Mouse (Mus musculus) ovary, adult 18-20 months (tissue): ENCODE measurements around the gene Galt.
A peak's percentile ranks its signal among the peaks of the same experiment; 100 is the strongest.

Experiments used
- DNase-seq: peaks from one replicate; pipeline ENCODE4 v3.0.0; 2022; ENCODE audit warnings: low spot score, mixed read lengths

Galt gene

DNA sequence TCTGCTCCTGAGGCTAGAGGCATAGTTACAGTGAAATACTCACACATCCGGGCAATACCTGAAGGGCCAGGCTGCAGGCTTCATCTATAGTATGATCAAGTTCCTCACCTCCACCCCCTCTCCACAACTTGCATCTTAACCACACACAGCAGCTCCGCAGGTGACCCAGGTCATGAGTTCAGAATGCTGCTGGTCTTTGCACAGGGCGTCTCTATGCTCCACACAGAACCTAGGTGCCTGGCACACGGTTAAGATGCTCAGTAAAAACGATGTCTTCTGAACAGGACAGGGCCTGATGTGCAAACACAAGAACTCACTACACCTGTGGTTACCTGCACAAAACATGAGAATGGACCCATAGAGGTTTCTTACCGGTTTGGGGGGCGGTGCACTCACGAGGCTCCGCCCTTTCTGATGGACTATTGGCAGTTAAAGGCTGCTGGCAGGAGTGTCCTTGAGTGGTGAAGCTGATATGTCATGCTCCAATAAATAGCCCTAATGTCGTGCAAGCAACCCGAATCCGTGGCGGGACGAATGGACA lies at the start of gene Galt:
Galt (plus strand) TSS at position 432 of the 541 bp plus-strand sequence.
- DNase-seq = peak; percentile 55

DNA sequence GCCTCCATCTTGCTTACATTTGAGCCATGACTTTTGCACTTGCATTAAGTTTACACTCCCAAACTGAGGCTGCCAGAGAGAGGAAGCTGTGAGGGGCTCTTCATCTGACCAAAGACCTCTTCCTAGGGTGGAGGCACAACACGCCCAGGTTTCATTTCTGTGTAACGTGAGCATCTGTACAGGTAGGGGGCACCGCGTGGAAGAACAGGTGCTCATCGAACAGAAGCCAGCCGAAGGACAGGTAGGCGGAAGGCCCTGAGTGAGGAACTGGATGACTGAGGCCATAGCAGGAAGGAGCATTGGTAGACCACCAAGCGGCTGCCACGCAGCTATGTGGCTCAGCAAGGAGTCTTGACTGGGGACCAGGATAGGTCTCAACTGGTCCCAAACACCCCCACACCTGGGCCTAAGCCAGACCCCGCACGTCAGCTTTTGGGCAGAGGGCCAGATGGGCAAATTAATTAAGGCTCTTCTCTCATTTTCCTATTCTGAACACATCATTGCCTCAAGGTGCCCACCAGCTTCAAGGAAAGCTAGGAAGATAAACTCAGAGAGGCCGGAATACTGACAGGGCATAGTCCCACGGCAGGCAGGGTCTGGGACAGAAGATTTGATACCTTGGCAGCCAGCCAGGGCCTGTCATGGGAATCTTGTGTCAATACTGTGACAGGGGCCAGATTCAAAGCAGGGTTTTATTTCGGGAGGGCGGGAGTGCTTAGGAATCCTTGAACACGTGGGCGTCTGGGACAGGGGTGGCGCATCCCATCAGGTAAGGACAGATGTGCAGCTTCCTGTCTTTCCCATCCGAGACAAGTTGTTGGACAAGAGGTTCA lies 48.9 kb upstream of the Galt start:
- DNase-seq = no peak

DNA sequence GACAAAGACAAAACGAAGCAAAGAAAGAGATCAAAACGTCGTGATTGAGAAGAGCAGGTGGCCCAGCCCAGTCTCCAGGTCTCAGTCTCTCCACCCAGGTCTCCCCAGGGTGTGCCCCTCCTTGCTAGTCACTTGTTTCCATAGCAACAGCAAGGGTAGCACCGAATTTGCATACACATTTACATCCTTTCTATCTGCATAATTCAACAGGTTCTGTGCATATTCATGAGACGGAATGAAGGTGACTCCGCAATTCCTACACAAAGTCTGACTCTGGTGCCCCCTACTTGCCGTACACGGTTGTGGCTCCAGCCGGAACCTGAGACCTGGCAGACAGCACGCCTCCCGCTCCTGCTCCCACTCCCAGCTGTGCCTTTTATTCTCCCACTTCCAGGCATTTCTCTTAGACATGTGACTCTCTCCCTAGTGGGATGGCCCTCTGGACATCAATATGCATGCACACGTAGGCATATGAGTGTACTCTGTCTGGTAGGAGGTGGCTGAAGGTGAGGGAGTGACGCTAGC lies 48.0 kb upstream of the Galt start:
- no peak for DNase-seq

DNA sequence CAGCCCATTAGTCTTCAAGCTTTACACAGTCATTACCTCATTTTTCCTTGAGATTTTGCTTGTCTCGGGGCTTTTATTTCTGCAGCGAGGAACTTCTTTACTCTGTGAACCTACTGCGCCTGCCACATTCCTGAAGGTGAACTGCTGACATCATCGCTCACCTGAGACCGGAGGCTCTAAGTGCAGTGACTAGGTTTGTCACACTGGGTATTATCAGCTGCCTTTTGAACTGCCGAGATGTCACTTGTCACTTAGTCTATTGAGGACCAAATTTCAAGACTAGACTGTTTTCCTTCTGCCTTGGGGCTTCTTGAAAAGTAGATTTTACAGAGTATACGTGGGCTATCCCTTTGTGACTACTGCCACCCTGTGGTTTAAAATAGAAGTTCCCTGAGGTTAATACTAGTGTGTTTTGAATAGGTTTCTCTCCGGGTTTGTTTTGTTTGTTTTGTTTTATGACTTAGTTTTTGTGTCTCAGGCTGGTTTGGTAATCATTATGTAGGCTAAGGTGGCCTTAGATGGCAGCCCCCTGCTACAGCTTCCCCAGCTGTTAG lies 46.8 kb upstream of the Galt start:
- DNase-seq = no peak

DNA sequence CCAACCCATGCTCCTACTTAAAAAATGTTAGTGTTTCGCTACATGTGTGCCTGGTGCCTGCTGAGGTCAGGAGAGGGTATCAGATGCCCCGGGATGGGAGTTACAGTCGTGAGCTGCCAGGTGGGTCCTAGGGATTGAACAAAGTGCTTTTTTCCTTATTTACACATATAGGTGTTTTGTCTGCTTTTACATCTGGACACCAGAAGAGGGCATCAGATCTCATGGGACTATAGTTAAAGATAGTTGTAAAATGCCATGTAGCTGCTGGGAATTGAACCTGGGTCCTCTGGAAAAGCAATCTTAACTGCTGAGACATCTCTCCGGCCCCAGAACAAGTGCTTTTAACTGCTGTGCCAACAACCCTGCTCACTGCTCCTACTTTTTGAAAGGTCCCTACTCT lies 44.8 kb upstream of the Galt start:
- no peak for DNase-seq

DNA sequence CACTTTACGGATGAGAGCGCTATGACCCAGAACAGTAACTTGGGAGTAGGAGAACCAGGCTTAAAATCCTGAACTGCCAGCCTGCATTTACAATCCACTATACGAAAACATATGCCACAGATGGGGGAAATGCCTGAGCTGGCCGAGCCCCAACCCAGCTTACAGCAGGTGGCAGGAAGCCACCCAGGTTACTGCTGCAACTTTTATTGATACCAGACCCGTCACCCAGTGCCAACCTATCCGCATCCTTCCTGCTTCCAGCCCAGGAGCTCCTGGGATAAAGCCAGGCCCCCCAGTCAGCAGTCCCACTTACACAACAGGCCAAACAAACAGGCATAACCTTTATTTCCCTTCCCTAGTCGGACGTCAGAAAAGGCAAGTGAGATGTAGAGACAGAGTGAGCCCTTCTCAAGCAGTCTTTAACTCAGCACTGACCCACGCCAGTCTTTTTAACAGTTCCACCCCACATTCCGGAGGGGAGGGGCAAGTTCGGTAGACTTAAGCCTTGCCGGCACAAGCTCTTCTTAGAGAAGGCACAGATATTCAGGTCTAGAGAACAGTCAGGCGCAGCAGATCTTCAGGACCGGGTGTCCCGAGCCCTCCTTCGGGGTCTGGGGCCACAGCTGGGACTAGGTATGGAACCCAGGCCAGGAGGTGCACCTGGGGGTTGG lies 43.2 kb upstream of the Galt start:
- DNase-seq = no peak

DNA sequence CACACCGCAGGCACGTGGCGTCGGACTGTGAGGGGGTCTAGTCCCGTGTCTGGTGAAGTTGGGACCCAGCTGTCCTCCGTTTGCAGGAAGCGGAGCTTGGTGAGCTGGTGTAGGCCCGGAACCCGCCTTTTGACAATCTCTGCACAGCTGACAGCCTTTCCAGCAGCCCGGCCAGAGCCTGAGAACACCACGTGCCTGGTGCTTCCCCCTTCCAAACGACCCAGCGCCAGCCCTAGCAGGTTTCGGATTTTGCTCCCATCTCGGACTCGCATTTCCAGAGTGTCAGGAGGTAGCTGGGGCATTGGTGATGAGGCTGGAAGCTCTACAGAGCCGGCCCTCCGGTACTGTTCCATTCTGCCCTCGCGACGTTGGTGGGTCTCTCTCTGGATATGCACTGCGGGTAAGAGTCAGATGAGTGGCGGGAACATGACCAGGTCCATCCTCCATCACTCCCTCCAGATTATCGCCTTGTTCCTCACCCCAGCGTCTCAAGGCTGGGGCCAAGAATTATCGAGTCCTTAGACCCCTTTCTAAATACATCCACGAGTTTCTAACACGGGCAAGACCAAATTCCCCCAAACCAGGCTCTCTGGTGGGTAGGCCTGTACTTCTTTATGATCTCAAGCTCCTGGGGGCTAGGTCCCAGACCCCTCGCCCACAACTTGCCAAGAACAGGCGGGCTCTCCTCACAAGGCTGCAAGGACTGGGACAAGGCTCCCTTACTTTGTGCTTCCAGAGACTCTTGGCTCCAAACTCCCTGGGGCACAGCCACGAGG lies 42.4 kb upstream of the Galt start:
- no peak for DNase-seq

DNA sequence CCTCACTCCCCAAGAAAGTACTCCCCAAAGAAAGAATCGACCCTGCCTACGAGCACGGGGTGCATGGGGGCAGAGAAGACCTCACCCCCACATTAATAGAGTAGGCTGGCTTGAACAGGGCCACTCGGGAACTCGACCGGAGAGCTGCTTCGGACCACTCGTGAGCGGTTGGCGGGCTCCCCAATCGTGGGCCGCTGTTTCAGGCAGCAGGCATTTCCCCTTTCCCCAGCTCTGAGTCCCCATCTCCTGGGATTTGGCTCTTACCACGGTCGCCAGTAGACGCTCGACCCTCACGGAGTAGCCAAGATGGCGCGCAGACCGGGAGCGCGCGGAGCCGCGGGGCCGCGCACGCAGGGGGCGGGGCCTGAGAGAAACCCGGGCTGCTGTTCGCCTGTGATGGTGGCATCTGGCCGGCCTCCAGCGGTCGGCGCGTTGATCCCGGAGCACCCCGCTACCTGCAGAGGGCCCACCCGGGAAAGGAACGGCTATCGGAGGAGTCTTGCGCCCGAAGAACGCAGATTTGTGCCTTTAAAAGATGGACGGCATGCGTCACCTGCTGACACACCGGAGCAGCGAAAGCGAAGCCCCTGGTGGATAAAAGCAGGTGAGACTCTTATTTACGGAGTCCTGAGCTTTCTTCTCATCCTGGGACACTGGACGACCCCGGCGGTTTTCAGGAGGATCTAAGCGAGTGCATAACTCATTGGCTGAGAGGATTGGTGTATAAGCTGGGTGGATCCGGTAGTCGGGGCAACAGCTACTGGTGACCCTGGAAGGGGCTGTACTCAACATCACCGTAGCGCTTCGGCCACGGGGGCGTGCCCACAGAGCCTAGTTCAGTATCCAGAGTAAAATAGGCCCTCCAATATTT lies 41.6 kb upstream of the Galt start, which contains the start of gene Rpp25l:
Rpp25l (minus strand) TSS at position 338 of the 871 bp plus-strand sequence.
- peak; percentile 57 for DNase-seq

DNA sequence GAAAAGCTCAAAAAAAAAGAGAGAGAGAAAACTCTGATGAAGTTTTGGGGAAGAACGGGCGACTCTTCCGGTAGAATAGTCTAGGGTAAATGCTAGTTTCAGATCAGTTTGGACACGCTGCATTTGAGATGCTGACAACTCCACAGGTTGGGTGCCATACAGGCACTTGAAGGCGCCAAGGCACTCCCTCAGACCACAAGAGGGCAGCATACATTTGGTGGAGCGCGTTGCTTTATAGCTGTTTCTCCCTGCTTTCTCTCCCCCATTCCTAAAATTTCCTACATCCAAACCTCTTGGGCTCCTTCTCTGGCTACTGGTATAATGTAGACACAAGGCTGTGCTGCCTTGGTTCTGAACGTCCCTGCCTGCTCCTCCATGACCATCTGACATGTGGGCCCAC lies 40.8 kb upstream of the Galt start:
- no peak for DNase-seq

DNA sequence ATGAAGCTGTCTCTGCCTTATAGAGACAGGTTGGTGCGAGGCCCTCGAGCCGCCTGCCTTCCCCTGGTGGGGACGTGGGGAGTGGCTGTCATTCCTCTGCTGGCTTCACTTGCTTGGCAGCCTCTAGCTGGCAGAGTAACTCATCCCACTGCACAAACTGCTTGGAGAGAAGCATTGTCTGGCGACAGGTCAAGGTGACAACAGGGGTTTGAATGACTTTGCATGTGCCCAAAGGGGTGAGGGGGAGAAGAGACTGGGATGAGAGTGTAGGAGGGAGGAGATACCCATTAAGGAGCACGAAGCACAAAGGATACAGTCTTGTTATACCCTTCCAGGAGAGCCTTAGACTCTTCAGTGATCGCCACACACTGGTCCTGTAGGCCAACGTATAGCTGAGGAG lies 39.9 kb upstream of the Galt start:
- no peak for DNase-seq

DNA sequence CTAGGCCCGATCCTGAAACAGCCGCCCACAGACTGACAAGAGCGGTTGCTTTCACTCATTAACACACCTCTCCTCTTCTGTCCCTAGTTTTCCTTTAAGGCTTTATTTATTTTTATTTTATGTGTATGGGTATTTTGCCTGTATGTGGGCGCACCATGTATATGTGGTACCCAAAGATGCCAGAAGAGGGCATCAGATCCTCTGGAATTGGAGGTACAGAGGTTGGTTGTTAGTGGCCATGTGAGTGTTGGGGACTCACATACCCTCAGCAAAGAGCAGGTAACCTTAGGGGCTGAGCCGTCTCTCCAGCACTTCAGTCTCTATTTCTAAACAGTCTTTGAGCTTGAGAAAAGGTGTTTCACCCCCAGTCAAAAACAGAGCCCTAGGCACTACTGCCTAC lies 39.4 kb upstream of the Galt start:
- no peak for DNase-seq

DNA sequence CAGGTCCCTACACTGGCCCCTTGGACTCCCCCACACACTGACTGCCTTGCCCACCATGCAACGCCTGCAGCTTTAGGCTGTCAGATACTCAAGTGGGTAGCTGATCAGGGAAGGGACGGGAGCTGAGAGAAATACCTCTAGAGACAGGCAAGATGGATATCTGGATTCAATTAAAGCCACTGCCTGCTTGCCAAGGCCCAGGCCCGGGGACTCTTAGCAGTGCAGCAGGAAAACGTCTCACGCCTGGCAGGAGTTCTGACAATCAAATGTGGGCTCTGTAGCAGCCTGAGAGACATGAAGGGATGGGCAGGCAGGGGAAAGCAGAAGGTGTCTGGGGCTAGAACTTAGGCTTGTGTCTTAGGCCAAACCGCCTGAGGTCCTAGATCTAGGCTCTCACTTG lies 38.2 kb upstream of the Galt start:
- no peak for DNase-seq

DNA sequence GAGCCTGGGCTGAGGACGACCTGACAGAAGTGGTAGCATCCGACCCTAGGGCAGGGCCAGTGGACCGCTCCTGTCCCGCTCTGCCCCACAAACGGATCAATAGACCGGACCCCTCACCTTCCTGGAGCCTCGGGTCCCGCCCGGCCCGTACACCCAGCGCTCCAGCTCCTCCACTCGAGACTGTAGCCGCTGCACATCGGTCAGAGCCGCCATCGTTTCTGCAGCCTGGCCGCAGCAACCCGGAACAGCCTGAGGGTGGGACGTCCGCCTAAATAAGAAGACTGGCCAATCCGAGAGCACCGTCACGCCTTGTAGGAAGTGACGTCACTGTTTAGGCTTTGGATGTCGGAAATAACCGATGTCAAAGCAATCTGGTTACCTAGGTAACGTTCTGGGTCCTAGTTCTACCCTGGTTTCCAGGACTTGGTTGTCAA lies 32.1 kb upstream of the Galt start, which contains the start of gene Dctn3:
Dctn3 (minus strand) TSS at position 253 of the 434 bp plus-strand sequence.
- peak; percentile 88 for DNase-seq

DNA sequence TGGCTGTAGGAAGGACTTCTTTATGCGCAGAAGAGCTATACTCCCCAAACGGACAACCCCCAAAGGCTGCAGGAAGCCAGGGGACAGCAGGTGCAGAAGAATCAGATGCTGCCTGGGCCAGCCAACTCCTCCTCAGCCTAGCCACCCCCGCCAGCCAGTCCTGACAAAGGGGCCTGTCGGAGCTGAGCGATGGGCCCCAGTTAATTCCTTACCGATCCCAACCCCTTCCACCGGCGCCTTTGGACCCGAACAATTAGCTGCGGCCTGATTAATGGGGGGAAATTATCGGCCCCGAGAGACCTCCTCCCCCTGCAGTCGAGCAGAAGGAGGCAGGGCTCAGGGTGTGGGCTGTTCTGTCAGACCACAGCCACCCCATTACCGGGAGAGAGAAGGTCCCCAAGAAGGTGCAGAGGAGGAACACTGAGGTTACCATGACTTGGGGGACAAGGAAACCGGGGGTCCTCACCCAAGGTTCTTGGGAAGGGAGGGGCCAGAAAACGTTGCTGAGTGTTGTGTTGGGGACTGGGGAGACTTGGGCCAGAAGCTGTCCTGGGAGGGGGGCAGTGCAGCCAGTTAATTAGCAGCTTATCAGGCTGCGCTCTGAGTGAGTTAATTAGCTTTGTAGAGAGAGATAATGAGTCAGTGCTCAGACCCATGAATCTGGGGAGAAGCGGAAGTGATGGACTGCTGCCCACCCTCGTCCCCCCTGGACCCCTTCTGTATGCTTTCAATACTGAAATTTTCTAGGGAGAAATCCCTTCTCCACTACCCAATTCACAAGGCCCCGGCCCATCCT lies 28.0 kb upstream of the Galt start:
- no peak for DNase-seq

DNA sequence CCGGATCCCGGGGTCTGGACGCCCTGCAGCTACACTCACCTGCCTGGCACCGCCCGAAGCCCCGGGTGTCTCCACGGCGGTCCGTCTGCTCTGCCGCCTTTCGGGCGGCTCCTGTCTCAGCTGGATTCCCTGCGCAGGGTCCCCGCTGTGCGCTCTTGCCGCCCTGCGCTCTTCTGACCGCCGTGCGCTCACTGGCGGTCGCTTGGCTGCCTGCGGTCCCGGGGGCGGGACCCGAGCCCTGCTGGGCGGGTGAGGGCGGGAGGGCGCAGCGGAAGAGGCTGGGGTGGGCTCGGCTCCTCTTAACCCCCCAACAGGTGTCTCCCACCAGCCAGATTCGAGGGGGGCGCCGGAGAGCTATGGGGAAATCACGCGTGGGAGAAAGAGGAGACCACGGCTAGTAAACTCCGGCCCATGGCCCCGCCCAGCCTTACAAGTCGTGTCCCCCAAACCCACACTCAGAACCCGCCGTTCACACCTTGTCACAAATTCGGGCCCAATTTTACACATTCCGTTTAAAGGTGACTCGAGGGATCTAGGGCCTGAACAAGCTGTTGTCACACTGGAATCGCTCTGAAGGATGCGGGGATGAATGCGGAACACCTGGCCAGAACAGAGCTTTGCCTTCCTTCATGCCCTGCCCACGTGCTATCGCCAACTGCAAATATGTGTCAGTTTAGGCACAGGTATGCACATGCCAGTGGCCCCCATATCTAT lies 23.8 kb upstream of the Galt start, which contains the start of gene Arid3c:
Arid3c (minus strand) TSS at position 91 of the 714 bp plus-strand sequence.
- DNase-seq = no peak

DNA sequence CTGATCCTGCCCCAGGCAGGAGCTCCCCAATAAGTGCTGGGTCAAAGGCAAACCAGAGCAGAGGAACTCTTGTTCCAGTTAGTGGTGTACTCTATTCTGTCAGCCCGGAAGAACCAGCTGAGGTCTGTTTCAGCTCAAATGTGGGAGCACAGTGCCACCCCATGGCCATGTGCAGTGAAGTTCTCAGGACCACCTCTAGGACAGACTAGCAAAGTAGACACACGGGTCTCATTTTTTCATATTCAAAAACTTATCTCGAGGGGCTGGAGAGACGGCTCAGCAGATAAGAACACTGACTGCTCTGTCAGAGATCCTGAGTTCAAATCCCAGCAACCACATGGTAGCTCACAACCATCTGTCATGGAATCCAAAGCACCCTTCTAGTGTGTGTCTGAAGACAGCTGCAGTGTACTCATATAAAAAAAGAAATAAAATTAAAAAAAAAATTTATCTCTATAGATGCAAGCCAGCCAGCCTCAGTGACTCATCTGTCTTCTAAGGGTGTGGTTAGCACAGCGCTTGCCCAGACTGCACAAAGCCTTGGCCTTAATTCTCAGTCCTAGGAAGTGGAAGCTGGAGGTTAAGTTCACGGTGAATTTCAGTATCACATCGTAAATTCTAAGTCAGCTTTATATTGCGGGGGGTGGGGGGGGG lies 17.3 kb upstream of the Galt start:
- DNase-seq = no peak

DNA sequence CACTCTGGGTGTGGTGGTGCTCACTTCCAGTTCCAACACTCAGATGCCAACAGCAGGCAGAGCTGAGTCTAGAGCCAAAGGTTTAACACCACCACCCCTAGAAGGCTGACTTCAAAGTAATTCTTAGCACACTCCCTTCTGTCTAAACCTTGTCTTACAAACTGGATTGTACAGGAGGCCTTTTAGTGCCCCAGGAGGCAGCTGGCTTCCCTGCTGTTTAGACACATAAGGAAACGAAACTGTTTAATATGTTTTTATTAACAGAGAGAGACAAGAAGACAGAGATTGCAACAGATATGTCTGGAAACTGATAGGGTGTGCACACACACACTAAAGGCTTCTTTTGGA lies 16.8 kb upstream of the Galt start:
- DNase-seq = no peak

DNA sequence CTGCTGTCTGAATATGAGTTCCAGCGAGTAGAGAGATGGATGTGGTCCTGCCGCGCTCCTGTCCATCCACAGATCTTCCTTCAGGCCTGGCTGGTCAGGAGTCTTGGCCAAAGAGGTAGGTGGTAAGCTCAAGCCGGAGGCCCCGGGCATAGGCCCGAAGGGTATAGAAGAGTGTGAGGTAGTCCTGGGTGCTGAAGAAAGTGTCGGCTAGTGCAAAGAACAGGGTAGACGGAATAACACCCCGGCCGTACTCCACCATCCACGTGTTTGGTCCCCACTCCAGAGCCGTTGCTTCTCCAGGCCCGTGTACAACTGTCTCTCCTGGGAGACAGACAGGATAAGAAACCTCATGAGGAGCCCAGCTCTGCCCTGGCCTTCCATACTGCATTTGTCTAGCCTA lies 15.8 kb upstream of the Galt start:
- DNase-seq = no peak
